Mouse (Mus musculus): ENCODE measurements at regions not wholly inside any gene's neighbourhood (a gene's known extent, or its start where the extent isn't known, plus 50 kb on each side); places are given as distances from the start of the nearest gene placed in this dataset.

GRCm38 (mm10) chr2:28349911-28350310 is 96.7 kb upstream of the Ppp1r26 start:
- no peak for DNase-seq

DNA sequence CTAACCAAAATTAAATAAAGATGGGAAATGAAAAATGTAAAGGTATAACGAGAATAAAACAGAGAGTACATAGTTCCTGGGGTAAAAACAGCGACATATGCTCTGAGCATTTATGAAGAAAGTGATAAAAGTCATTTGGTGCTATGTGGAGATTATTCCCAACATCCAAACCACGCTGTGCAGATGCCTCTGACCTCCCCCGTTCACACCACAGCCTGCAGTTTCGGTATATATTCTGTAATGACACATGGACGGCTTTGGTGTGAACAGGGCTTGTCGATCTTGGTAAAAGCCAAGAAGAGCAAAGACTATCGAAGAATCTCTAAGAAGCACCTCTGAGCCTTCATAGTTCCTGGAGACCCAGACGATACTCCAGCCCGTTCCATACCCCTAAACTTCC is 95.2 kb upstream of the Ppp1r26 start:
- no peak for DNase-seq

DNA sequence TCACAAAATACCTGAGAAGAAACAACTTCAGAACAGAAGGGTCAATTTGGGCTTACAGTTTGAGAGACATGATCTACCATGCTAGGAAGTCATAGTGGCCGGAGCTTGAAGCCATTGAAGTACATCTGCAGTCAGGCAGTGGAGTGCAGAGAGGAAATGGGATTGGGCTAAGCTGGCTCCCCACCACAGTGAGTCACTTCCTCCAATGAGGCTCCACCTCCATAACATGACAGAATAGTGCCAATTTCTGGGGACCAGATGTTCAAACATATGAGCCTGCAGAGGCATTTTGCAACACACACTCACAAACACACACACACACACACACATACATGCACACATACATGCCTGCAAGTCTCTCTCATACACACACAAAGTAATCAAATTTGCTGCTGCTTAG is 93.7 kb upstream of the Ppp1r26 start:
- DNase-seq, result no peak

DNA sequence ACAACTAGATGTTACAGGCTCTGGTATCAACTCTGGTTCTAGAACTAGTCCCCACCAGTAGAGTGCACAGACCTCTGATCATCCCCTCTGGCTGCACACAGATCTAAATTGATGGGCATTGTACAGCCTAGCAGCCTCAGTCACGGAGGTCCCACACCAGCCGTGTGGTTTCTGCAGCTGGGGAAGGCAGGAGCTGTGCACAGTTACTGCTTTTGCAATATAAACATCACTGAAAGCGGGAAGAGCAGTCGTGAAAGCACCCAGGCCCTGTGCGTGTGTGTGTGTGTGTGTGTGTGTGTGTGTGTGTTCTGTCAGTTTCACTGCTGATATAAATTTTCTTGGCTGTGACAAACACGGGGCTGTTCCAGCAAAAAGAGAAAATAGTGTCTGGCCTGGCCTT is 84.4 kb upstream of the Ppp1r26 start:
- no peak for DNase-seq

GRCm38 (mm10) chr2:28364623-28365022 is 82.0 kb upstream of the Ppp1r26 start:
- DNase-seq, result no peak

- no peak for DNase-seq
Measured at GRCm38 (mm10) chr2:28365756-28366155, 80.8 kb upstream of the Ppp1r26 start.

- DNase-seq, result peak; percentile 65
Measured at GRCm38 (mm10) chr2:28374838-28375237, 71.8 kb upstream of the Ppp1r26 start.

DNA sequence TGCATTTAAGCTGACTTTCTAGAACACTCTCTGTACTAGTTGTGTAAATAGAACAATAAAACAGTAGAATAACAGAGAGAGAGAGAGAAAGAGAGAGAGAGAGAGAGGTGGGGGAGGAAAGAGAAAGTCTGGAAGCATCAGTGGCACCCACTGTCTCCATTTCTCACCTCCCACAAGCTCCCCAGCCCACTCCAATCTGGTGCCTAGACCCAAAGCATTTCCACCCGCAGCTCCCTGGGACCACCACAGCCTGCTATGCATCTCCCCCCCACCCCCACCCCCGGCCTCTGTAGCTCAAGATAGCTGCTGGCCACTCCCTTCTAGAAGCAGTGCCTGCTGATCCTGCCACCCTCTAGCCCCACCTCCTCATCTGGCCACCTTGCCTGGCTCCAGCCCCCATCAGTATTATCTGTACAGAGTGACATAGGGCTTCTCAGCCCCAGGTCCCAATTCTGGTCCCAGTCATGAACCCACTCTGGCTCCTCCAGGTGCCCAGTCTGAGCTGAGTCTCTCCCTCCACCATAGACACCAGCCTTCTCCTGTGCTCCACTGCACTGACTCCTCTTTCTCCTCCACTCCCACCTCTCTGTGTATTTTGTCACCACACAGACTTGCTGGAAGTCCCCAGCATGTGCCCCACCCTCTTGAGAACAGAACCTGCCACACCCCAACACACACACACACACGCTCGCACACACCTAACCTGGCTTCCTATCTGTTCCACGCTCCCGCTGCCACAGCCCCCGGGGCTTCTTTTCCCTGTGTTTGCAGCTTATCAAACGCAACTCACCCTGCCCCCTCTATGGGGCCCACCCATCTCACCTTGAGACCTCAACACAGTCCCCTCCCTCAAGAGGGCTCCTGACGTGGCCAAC is 68.4 kb upstream of the Ppp1r26 start:
- no peak for DNase-seq

GRCm38 (mm10) chr2:28382051-28382802 is 64.4 kb upstream of the Ppp1r26 start:
- DNase-seq, result no peak

DNA sequence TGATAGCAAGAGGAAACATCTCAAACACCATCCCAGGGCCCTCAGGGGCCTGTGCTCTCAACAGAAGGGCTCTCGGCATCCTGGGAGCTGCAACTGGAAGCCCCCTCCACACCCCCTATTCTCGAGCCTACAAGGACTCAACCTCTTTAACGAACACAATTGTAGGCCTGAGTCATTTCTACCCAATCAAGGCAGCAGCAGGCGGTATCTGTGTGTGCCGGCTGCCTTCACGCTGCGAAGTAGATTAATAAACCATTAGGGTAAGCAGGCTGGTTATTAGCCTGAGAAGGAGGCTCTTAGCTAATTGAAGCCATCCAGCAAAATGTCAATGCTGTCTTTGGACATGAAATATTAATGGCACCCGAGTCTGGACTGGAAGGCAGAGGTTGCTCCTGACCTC is 61.7 kb upstream of the Ppp1r26 start:
- DNase-seq, result no peak

- DNase-seq, result no peak
Measured at GRCm38 (mm10) chr2:28386784-28387183, 59.8 kb upstream of the Ppp1r26 start.

DNA sequence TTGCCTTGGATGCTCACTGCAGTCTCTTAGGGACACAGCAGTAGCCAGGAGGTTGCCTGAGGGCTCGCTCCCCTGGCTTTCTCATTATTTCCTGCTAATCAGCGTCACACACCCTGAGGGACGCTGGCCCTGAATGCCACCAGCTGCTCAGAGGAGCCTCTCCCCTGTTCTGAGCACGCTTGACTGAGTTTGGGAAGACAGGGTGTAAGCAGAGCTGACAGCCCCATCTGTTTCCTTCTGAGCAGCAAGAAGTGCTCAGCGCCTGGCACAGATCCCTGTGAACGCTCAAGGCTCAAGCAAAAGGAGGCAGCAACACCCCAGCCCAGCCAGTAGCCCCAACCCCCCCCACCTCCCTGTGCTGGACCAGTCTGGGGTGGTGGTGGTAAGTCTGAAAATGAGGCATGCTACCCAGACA is 59.2 kb upstream of the Ppp1r26 start:
- DNase-seq, result no peak

DNA sequence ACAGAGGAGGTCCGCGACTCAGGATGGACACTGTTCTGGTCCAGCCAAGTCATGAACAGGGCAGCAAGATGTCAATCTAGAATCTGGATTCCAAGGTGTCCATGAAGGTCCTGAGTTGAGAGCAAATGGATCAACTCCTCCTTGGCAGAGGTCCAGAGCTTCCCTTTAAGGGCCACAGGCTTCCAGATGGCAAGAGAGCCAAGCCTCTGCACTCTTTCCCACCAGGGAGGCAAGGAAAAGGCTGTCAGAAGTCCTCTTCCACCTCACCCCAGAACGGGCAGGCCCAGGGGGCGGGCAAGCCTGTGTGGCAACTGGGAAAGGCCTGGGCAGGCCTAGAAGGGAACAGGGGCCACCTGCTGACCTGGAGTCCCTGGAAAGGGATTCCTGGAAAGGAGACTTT is 58.7 kb upstream of the Ppp1r26 start:
- DNase-seq, result no peak

GRCm38 (mm10) chr2:28389703-28390102 is 56.9 kb upstream of the Ppp1r26 start:
- no peak for DNase-seq

DNA sequence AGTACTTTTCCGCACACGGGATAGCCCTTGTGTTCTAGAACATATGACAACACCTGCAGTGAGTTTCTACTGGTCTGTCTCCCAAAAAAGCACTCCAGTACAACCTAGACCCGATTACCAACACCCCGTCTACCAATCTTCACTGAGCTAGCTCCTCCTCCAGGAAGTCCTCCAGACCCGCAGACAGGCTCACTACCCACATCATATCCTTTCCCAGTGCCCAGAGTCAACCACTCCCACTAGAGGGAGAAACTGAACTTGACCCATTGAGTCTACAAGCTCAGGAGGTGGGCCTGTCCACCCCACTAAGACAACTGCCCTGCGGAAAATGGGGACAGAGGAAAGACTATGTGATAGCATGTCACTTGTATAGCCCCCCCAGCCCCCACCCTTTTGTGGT is 51.2 kb upstream of the Ppp1r26 start:
- DNase-seq, result no peak

Data from adrenal gland, adult 2 months (tissue).